Mouse (Mus musculus): Measurements from ENCODE around the gene Ifrd1. TPM values are rescaled to one million over a fixed set of nuclear protein-coding genes. Genes with fewer than 3 reads are reported as not detected.
A peak's percentile ranks its signal among the peaks of the same experiment; 100 is the strongest.

Gene Ifrd1
- polyA plus RNA-seq, 2 experiments, result 45.1 to 120 TPM

- 88% methylated on average over 2 of the region's 2 CpGs for WGBS
- Histone ChIP-seq H3K27ac (replicated peaks; ENCODE audit: low read depth, low read length) (no peak overlapping the region), H3K4me2 (replicated peaks; ENCODE audit: low read depth, low read length, severe bottlenecking) (no peak overlapping the region), H3K9ac (ENCODE audit: low read depth, low read length, severe bottlenecking) (no peak overlapping the region), H3K27me3 (ENCODE audit: control insufficient read depth, insufficient read depth, low read length) (no peaks in the 10 kb centered on the region), H3K9me3 (ENCODE audit: control insufficient read depth, low read length) (no peaks in the 10 kb centered on the region), H3K36me3 (ENCODE audit: control insufficient read depth, insufficient read depth, low read length) (no peaks in the 10 kb centered on the region), H3K4me1 (ENCODE audit: control insufficient read depth, insufficient read depth, low read length) (no peaks in the 10 kb centered on the region), H3K4me3 (replicated peaks; ENCODE audit: low read length) (no peak overlapping the region)
- TF ChIP-seq POLR2A (IDR thresholded peaks at IDR 0.05; ENCODE audit: borderline replicate concordance, extremely low read depth, insufficient read depth, insufficient read length), result no peak
- no peak for DNase-seq (ENCODE audit: low spot score)
- no peak for ATAC-seq (ENCODE audit: low FRiP score, low read depth)
Observed at GRCm38 (mm10) chr12:40171637-40172036, 76.7 kb downstream of the Ifrd1 start.

- Histone ChIP-seq H3K27ac (replicated peaks; ENCODE audit: low read depth, low read length) (no peak overlapping the region), H3K4me1 (ENCODE audit: control insufficient read depth, insufficient read depth, low read length) (no peaks in the 10 kb centered on the region), H3K9ac (ENCODE audit: low read depth, low read length, severe bottlenecking) (no peak overlapping the region), H3K27me3 (ENCODE audit: control insufficient read depth, insufficient read depth, low read length) (no peaks in the 10 kb centered on the region), H3K36me3 (ENCODE audit: control insufficient read depth, insufficient read depth, low read length) (no peaks in the 10 kb centered on the region), H3K4me3 (replicated peaks; ENCODE audit: low read length) (no peak overlapping the region), H3K9me3 (ENCODE audit: control insufficient read depth, low read length) (no peaks in the 10 kb centered on the region), H3K4me2 (replicated peaks; ENCODE audit: low read depth, low read length, severe bottlenecking) (no peak overlapping the region)
- DNase-seq (ENCODE audit: low spot score) (no peak), ATAC-seq (ENCODE audit: low FRiP score, low read depth) (no peak)
- TF ChIP-seq POLR2A (IDR thresholded peaks at IDR 0.05; ENCODE audit: borderline replicate concordance, extremely low read depth, insufficient read depth, insufficient read length), result no peak
- 98% methylated on average over 1 of the region's 1 CpGs for WGBS
Observed at GRCm38 (mm10) chr12:40169675-40170074, 78.6 kb downstream of the Ifrd1 start.

GRCm38 (mm10) chr12:40164621-40165020 is 83.7 kb downstream of the Ifrd1 start:
- Histone ChIP-seq H3K9ac (ENCODE audit: low read depth, low read length, severe bottlenecking) (no peak overlapping the region), H3K27me3 (ENCODE audit: control insufficient read depth, insufficient read depth, low read length) (no peaks in the 10 kb centered on the region), H3K4me3 (replicated peaks; ENCODE audit: low read length) (no peak overlapping the region), H3K36me3 (ENCODE audit: control insufficient read depth, insufficient read depth, low read length) (no peaks in the 10 kb centered on the region), H3K4me2 (replicated peaks; ENCODE audit: low read depth, low read length, severe bottlenecking) (no peak overlapping the region), H3K4me1 (ENCODE audit: control insufficient read depth, insufficient read depth, low read length) (no peaks in the 10 kb centered on the region), H3K9me3 (ENCODE audit: control insufficient read depth, low read length) (no peaks in the 10 kb centered on the region), H3K27ac (replicated peaks; ENCODE audit: low read depth, low read length) (no peak overlapping the region)
- WGBS, result 4% methylated on average over 2 of the region's 2 CpGs
- DNase-seq (ENCODE audit: low spot score), result peak; percentile 80
- no peak for TF ChIP-seq POLR2A (IDR thresholded peaks at IDR 0.05; ENCODE audit: borderline replicate concordance, extremely low read depth, insufficient read depth, insufficient read length)
- ATAC-seq (ENCODE audit: low FRiP score, low read depth), result peak; percentile 60; the same call in 1 of the 2 replicates

- Histone ChIP-seq H3K27ac (replicated peaks; ENCODE audit: low read depth, low read length) (no peak overlapping the region), H3K9me3 (ENCODE audit: control insufficient read depth, low read length) (no peaks in the 10 kb centered on the region), H3K4me2 (replicated peaks; ENCODE audit: low read depth, low read length, severe bottlenecking) (no peak overlapping the region), H3K4me1 (ENCODE audit: control insufficient read depth, insufficient read depth, low read length) (no peaks in the 10 kb centered on the region), H3K36me3 (ENCODE audit: control insufficient read depth, insufficient read depth, low read length) (no peaks in the 10 kb centered on the region), H3K27me3 (ENCODE audit: control insufficient read depth, insufficient read depth, low read length) (no peaks in the 10 kb centered on the region), H3K4me3 (replicated peaks; ENCODE audit: low read length) (no peak overlapping the region), H3K9ac (ENCODE audit: low read depth, low read length, severe bottlenecking) (no peak overlapping the region)
- 76% methylated on average over 2 of the region's 2 CpGs for WGBS
- ATAC-seq (ENCODE audit: low FRiP score, low read depth), result no peak
- DNase-seq (ENCODE audit: low spot score), result no peak
- no peak for TF ChIP-seq POLR2A (IDR thresholded peaks at IDR 0.05; ENCODE audit: borderline replicate concordance, extremely low read depth, insufficient read depth, insufficient read length)
Observed at GRCm38 (mm10) chr12:40160777-40161176, 87.5 kb downstream of the Ifrd1 start.

GRCm38 (mm10) chr12:40154188-40154587 is 94.1 kb downstream of the Ifrd1 start:
- 92% methylated on average over 6 of the region's 6 CpGs for WGBS
- Histone ChIP-seq H3K9ac (ENCODE audit: low read depth, low read length, severe bottlenecking) (no peak overlapping the region), H3K4me1 (ENCODE audit: control insufficient read depth, insufficient read depth, low read length) (no peaks in the 10 kb centered on the region), H3K4me3 (replicated peaks; ENCODE audit: low read length) (no peak overlapping the region), H3K36me3 (ENCODE audit: control insufficient read depth, insufficient read depth, low read length) (no peaks in the 10 kb centered on the region), H3K4me2 (replicated peaks; ENCODE audit: low read depth, low read length, severe bottlenecking) (no peak overlapping the region), H3K9me3 (ENCODE audit: control insufficient read depth, low read length) (no peaks in the 10 kb centered on the region), H3K27me3 (ENCODE audit: control insufficient read depth, insufficient read depth, low read length) (no peaks in the 10 kb centered on the region), H3K27ac (replicated peaks; ENCODE audit: low read depth, low read length) (no peak overlapping the region)
- no peak for DNase-seq (ENCODE audit: low spot score)
- no peak for TF ChIP-seq POLR2A (IDR thresholded peaks at IDR 0.05; ENCODE audit: borderline replicate concordance, extremely low read depth, insufficient read depth, insufficient read length)
- no peak for ATAC-seq (ENCODE audit: low FRiP score, low read depth)

Measured in limb, embryonic 14.5 days (tissue).